Mouse (Mus musculus) forebrain, embryonic 13.5 days (tissue): ENCODE measurements around the gene Tmem9b. TPM values are rescaled to one million over a fixed set of nuclear protein-coding genes. Genes with fewer than 3 reads are reported as not detected.

Experiments used
- ATAC-seq: fragments of 200-750 bp; cut with Nextera tagmentation; 2 replicates; pipeline ENCODE4 v1.8.0; 2017
- H3K27ac ChIP-seq: fragments of 300-500 bp; sonication (generic); 2 replicates; pipeline ENCODE4 v1.5.1; 2015; ENCODE audit warnings: inconsistent platforms, mild to moderate bottlenecking, moderate library complexity
- H3K27me3 ChIP-seq: fragments of 300-500 bp; sonication (generic); 2 replicates; pipeline ENCODE4 v1.6.1; 2015; ENCODE audit warnings: mild to moderate bottlenecking, inconsistent platforms
- H3K36me3 ChIP-seq: fragments of 300-500 bp; sonication (generic); 2 replicates; pipeline ENCODE4 v1.6.1; 2015; ENCODE audit warnings: mild to moderate bottlenecking, inconsistent platforms; ENCODE audit not compliant: poor library complexity, severe bottlenecking
- H3K4me1 ChIP-seq: fragments of 300-500 bp; sonication (generic); 2 replicates; pipeline ENCODE4 v1.6.1; 2015; ENCODE audit warnings: inconsistent platforms
- H3K4me2 ChIP-seq: fragments of 300-500 bp; sonication (generic); 2 replicates; pipeline ENCODE4 v1.6.1; 2015; ENCODE audit warnings: inconsistent platforms, mild to moderate bottlenecking, moderate library complexity
- H3K4me3 ChIP-seq: fragments of 300-500 bp; sonication (generic); 2 replicates; pipeline ENCODE4 v1.5.1; 2015; ENCODE audit warnings: mild to moderate bottlenecking, inconsistent platforms
- H3K9ac ChIP-seq: fragments of 300-500 bp; sonication (generic); 2 replicates; pipeline ENCODE4 v1.6.1; 2015; ENCODE audit warnings: mild to moderate bottlenecking, inconsistent platforms
- H3K9me3 ChIP-seq: fragments of 300-500 bp; sonication (generic); replicated peaks from 2 replicates; pipeline ENCODE4 v1.6.1; 2016; ENCODE audit warnings: inconsistent platforms
- WGBS: fragments of 180-500 bp; shearing (Covaris S2); methylation state at CpG from one replicate; pipeline ENCODE4 v1.1.7; 2015; 5-methylcytosine and 5-hydroxymethylcytosine counted together
- polyA plus RNA-seq: library from polyadenylated mRNA; unstranded; fragments of >200 nt; fragmentation: Nextera tagmentation; extraction: Ambion mirVana; gene quantifications from 2 replicates; pipeline ENCODE4 v1.2.1, GENCODE M21; 2015

Tmem9b gene
- polyA plus RNA-seq, 1 experiment from 2014 or later: 67.0 TPM

- Histone ChIP-seq H3K4me2 (peak overlapping the region; percentile 75), H3K27ac (no peak overlapping the region), H3K9me3 (no peaks in the 10 kb centered on the region), H3K4me1 (peaks cover 9% of the 10 kb centered on the region; the same call in 1 of the 2 replicates), H3K36me3 (0 out of 2 replicates have a peak, but pooled peaks cover 3% of the 10 kb centered on the region), H3K9ac (no peak overlapping the region), H3K27me3 (no peaks in the 10 kb centered on the region), H3K4me3 (no peak overlapping the region)
- ATAC-seq: no peak
- 37% methylated on average over 4 of the region's 4 CpGs for WGBS
Measured at GRCm38 (mm10) chr7:109702721-109703120, 50.0 kb downstream of the Tmem9b start.

DNA sequence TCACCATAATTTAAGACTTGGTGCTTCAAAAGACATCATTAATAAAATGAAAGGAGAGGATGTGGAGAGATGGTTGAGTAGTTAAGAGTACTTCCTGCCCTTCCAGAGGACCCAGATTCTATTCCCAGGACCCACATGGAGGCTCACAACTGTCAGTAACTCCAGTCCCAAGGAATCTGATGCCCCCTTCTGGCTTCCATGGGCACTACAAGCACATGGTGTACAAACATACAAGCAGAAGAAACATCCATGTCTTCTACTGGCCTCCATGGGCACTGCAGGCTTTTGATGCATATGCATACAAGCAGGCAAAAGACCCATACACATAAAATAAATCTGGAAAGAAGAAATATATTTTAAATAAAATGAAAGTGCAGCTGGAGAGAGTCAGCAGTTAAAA is 52.5 kb downstream of the Tmem9b start:
- H3K4me2 ChIP-seq: no peak overlapping the region
- H3K9ac ChIP-seq: no peak overlapping the region
- no peaks in the 10 kb centered on the region for H3K27me3 ChIP-seq
- no peak overlapping the region for H3K4me3 ChIP-seq
- H3K36me3 ChIP-seq: no peaks in the 10 kb centered on the region
- no peaks in the 10 kb centered on the region for H3K9me3 ChIP-seq
- H3K27ac ChIP-seq: no peak overlapping the region
- ATAC-seq: no peak
- H3K4me1 ChIP-seq: peaks cover 9% of the 10 kb centered on the region; the same call in 1 of the 2 replicates

DNA sequence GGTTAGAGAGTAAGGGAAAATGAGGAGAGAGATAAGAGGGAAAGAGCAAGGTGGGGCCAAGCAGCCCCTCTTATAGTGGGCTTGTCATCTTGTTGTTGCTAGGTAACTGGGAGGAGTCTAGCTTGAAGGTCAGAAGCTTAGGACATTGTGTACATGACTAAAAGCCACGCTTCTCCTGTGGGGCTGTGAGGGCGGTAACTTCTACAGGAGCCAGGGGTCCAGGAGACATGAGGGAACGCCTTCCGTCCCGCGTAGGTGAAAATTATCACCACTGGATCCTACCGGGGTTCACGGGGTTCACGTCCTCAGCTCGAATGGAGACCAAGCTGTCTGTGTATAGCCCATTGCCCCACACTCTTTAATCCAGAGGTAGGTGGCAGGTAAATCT is 57.3 kb downstream of the Tmem9b start:
- ATAC-seq: no peak
- no peaks in the 10 kb centered on the region for H3K36me3 ChIP-seq
- no peak overlapping the region for H3K27ac ChIP-seq
- H3K27me3 ChIP-seq: no peaks in the 10 kb centered on the region
- no peak overlapping the region for H3K4me2 ChIP-seq
- H3K4me1 ChIP-seq: no peaks in the 10 kb centered on the region
- WGBS: 92% methylated on average over 10 of the region's 10 CpGs
- no peak overlapping the region for H3K4me3 ChIP-seq
- no peaks in the 10 kb centered on the region for H3K9me3 ChIP-seq
- H3K9ac ChIP-seq: no peak overlapping the region

- H3K36me3 ChIP-seq: no peaks in the 10 kb centered on the region
- no peaks in the 10 kb centered on the region for H3K9me3 ChIP-seq
- no peak overlapping the region for H3K27ac ChIP-seq
- no peak overlapping the region for H3K9ac ChIP-seq
- no peaks in the 10 kb centered on the region for H3K27me3 ChIP-seq
- H3K4me3 ChIP-seq: no peak overlapping the region
- no peaks in the 10 kb centered on the region for H3K4me1 ChIP-seq
- no peak for ATAC-seq
- H3K4me2 ChIP-seq: no peak overlapping the region
- WGBS: 75% methylated on average over 13 of the region's 13 CpGs
Measured at GRCm38 (mm10) chr7:109694576-109695338, 57.9 kb downstream of the Tmem9b start.

DNA sequence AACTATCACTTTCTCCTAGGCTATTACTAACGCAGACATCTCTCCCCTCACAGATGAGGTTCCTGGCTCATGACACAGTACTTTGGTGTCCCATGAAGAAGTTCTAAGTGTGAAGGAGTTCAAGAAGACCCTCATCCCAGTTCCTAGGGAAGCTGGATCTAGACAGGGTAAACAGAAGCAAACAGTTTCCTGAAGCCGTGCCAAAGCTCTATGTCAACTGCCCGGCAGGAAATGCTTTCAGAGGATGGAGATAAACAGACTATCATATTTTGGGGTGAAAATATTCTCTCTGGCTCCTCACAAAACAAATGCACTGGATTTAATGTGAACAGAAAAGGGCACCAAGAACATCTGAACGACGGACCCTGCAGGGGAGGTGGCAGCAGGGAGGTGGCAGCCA is 61.7 kb downstream of the Tmem9b start:
- Histone ChIP-seq H3K9me3 (no peaks in the 10 kb centered on the region), H3K27me3 (no peaks in the 10 kb centered on the region), H3K4me2 (no peak overlapping the region), H3K4me3 (no peak overlapping the region), H3K36me3 (no peaks in the 10 kb centered on the region), H3K9ac (no peak overlapping the region), H3K4me1 (peaks cover 10% of the 10 kb centered on the region), H3K27ac (no peak overlapping the region)
- ATAC-seq: no peak
- WGBS: 92% methylated on average over 5 of the region's 5 CpGs

DNA sequence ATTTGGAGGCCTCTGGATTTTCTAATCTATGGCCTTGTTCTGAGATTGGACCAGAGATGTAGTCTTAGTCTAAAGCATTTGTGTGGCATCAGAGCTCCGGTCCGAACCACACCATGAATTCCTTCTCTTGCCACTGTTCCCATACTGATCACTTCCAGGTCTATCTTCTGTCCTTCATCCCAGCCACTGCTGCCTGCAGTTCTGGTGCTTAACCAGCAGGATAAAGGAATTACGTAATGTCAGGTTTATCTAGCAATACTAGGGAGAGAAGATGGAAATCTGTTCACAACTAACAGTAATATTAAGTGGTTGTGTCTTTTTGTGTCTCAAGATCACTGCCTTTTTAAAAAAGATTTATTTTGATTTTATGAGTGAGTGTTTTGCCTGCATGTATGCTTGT is 62.6 kb downstream of the Tmem9b start:
- no peak overlapping the region for H3K4me3 ChIP-seq
- H3K4me1 ChIP-seq: peaks cover 10% of the 10 kb centered on the region
- H3K4me2 ChIP-seq: no peak overlapping the region
- ATAC-seq: no peak
- no peaks in the 10 kb centered on the region for H3K9me3 ChIP-seq
- no peak overlapping the region for H3K9ac ChIP-seq
- H3K36me3 ChIP-seq: no peaks in the 10 kb centered on the region
- no peaks in the 10 kb centered on the region for H3K27me3 ChIP-seq
- no peak overlapping the region for H3K27ac ChIP-seq
- WGBS: 86% methylated on average over 3 of the region's 3 CpGs

- H3K36me3 ChIP-seq: no peaks in the 10 kb centered on the region
- no peaks in the 10 kb centered on the region for H3K9me3 ChIP-seq
- peak overlapping the region; percentile 21; the same call in 1 of the 2 replicates for H3K4me2 ChIP-seq
- H3K27me3 ChIP-seq: no peaks in the 10 kb centered on the region
- H3K9ac ChIP-seq: no peak overlapping the region
- no peak overlapping the region for H3K27ac ChIP-seq
- no peak for ATAC-seq
- WGBS: 15% methylated on average over 9 of the region's 9 CpGs
- H3K4me3 ChIP-seq: no peak overlapping the region
- peaks cover 10% of the 10 kb centered on the region for H3K4me1 ChIP-seq
Measured at GRCm38 (mm10) chr7:109686585-109687128, 66.0 kb downstream of the Tmem9b start.

Other genes with a start within 250 kb of the Tmem9b start
- gene Trim66, start 244.7 kb downstream of the Tmem9b start, polyA plus RNA-seq: 0.34 and 0.46 TPM in 2 replicates
- 106 TPM in 2 replicates for gene Rpl27a, start 233.7 kb downstream of the Tmem9b start, polyA plus RNA-seq
- 12.0 and 13.0 TPM in 2 replicates for gene St5, start 49.3 kb downstream of the Tmem9b start, polyA plus RNA-seq
- 17.0 and 18.1 TPM in 2 replicates for gene Akip1, start 49.2 kb downstream of the Tmem9b start, polyA plus RNA-seq
- gene BC051019, start 29.0 kb downstream of the Tmem9b start, polyA plus RNA-seq: 0.31 and 0.37 TPM in 2 replicates
- not detected in 2 replicates for gene Ascl3, start 21.1 kb downstream of the Tmem9b start, polyA plus RNA-seq
- gene Nrip3, start 29.1 kb upstream of the Tmem9b start, polyA plus RNA-seq: 2.7 TPM in 2 replicates
- gene Scube2, start 112.8 kb upstream of the Tmem9b start, polyA plus RNA-seq: 0.77 and 0.79 TPM in 2 replicates
- gene Dennd5a, start 207.6 kb upstream of the Tmem9b start, polyA plus RNA-seq: 47.9 and 49.3 TPM in 2 replicates
- 69.5 and 71.4 TPM in 2 replicates for gene Tmem41b, start 234.1 kb upstream of the Tmem9b start, polyA plus RNA-seq